Mouse (Mus musculus) ES-CJ7 (cell line): Measurements from ENCODE around the gene Rbpms2.
A peak's percentile ranks its signal among the peaks of the same experiment; 100 is the strongest.
"Not testable (repeated sequence)": the region's sequence is repeated elsewhere in the genome, so short reads cannot be mapped to it uniquely, and the experiment has no call there.

Experiments used
- DNase-seq: peaks from one replicate; pipeline ENCODE4 v3.0.0; 2011; ENCODE audit warnings: low read depth, low spot score

The Rbpms2 gene

GRCm38 (mm10) chr9:65654700-65655237 lies 25.3 kb downstream of the Rbpms2 start:
- DNase-seq = no peak

- DNase-seq = no peak
These were observed 26.1 kb downstream of the Rbpms2 start for GRCm38 (mm10) chr9:65655540-65655939.

- DNase-seq = no peak
These were observed 27.8 kb downstream of the Rbpms2 start for GRCm38 (mm10) chr9:65657218-65657617.

- no peak for DNase-seq
These were observed 31.6 kb downstream of the Rbpms2 start for GRCm38 (mm10) chr9:65661029-65661428.

- no peak for DNase-seq
These were observed 32.0 kb downstream of the Rbpms2 start for GRCm38 (mm10) chr9:65661493-65661892.

- peak; percentile 76 for DNase-seq
These were observed 34.7 kb downstream of the Rbpms2 start for GRCm38 (mm10) chr9:65664163-65664562.

- peak; percentile 72 for DNase-seq
These were observed 36.6 kb downstream of the Rbpms2 start for GRCm38 (mm10) chr9:65666042-65666441.

- no peak for DNase-seq
These were observed 38.3 kb downstream of the Rbpms2 start, which contains the start of gene Oaz2 for GRCm38 (mm10) chr9:65667701-65668100. Gene Oaz2, plus strand, starts transcription at chr9:65668001.

GRCm38 (mm10) chr9:65671431-65671931 lies 42.0 kb downstream of the Rbpms2 start:
- peak; percentile 86 for DNase-seq

- no peak for DNase-seq
These were observed 43.5 kb downstream of the Rbpms2 start for GRCm38 (mm10) chr9:65672996-65673395.

- no peak for DNase-seq
These were observed 46.3 kb downstream of the Rbpms2 start for GRCm38 (mm10) chr9:65675461-65676357.

- peak; percentile 95 for DNase-seq
These were observed 47.1 kb downstream of the Rbpms2 start for GRCm38 (mm10) chr9:65676358-65677118.

GRCm38 (mm10) chr9:65677119-65677462 lies 47.6 kb downstream of the Rbpms2 start:
- no peak for DNase-seq

- DNase-seq = peak; percentile 74
These were observed 49.8 kb downstream of the Rbpms2 start for GRCm38 (mm10) chr9:65679181-65679761.

GRCm38 (mm10) chr9:65680938-65681633 lies 51.6 kb downstream of the Rbpms2 start:
- no peak for DNase-seq

GRCm38 (mm10) chr9:65681634-65681940 lies 52.1 kb downstream of the Rbpms2 start:
- no peak for DNase-seq

- peak; percentile 89 for DNase-seq
These were observed 52.7 kb downstream of the Rbpms2 start for GRCm38 (mm10) chr9:65682183-65682582.

- DNase-seq = peak; percentile 28
These were observed 53.5 kb downstream of the Rbpms2 start for GRCm38 (mm10) chr9:65682994-65683393.

- no peak for DNase-seq
These were observed 55.3 kb downstream of the Rbpms2 start for GRCm38 (mm10) chr9:65684704-65685103.

GRCm38 (mm10) chr9:65689869-65690268 lies 60.4 kb downstream of the Rbpms2 start:
- not testable (repeated sequence) for DNase-seq

- DNase-seq = no peak
These were observed 63.0 kb downstream of the Rbpms2 start for GRCm38 (mm10) chr9:65692466-65692865.
